Mouse (Mus musculus) heart, embryonic 11.5 days (tissue): ENCODE measurements around the gene Paqr9. TPM values are rescaled to one million over a fixed set of nuclear protein-coding genes. Genes with fewer than 3 reads are reported as not detected.
A peak's percentile ranks its signal among the peaks of the same experiment; 100 is the strongest.

ENCODE experiments used
- ATAC-seq: fragments of 200-750 bp; cut with Nextera tagmentation; replicated peaks from 2 replicates; pipeline ENCODE4 v1.8.0; 2017; ENCODE audit warnings: moderate library complexity; ENCODE audit not compliant: insufficient number of reproducible peaks, low FRiP score, low TSS enrichment
- H3K27ac ChIP-seq: fragments of 300-500 bp; sonication (generic); 2 replicates; pipeline ENCODE4 v1.5.1; 2014; ENCODE audit warnings: mild to moderate bottlenecking, low read depth, low read length
- H3K27me3 ChIP-seq: fragments of 300-500 bp; sonication (generic); 2 replicates; pipeline ENCODE4 v1.6.1; 2014; ENCODE audit warnings: mild to moderate bottlenecking, low read length, mixed read lengths; ENCODE audit not compliant: control insufficient read depth, insufficient read depth
- H3K36me3 ChIP-seq: fragments of 300-500 bp; sonication (generic); 2 replicates; pipeline ENCODE4 v1.6.1; 2014; ENCODE audit warnings: mild to moderate bottlenecking, low read length, moderate library complexity, mixed read lengths; ENCODE audit not compliant: control insufficient read depth, insufficient read depth
- H3K4me1 ChIP-seq: fragments of 300-500 bp; sonication (generic); 2 replicates; pipeline ENCODE4 v1.6.1; 2014; ENCODE audit warnings: low read length; ENCODE audit not compliant: control insufficient read depth, insufficient read depth
- H3K4me2 ChIP-seq: fragments of 300-500 bp; sonication (generic); 2 replicates; pipeline ENCODE4 v1.6.1; 2014; ENCODE audit warnings: mild to moderate bottlenecking, moderate library complexity
- H3K4me3 ChIP-seq: fragments of 300-500 bp; sonication (generic); 2 replicates; pipeline ENCODE4 v1.5.1; 2014; ENCODE audit warnings: low read depth, low read length
- H3K9ac ChIP-seq: fragments of 300-500 bp; sonication (generic); 2 replicates; pipeline ENCODE4 v1.6.1; 2014; ENCODE audit warnings: mild to moderate bottlenecking, low read depth, low read length, moderate library complexity
- H3K9me3 ChIP-seq: fragments of 300-500 bp; sonication (generic); replicated peaks from 2 replicates; pipeline ENCODE4 v1.6.1; 2016; ENCODE audit warnings: low read length; ENCODE audit not compliant: control insufficient read depth
- WGBS: fragments of 180-500 bp; shearing (Covaris S2); extraction: QIAGEN DNeasy Blood & Tissue Kit; methylation state at CpG from one replicate; pipeline ENCODE4 v1.1.7; 2014; ENCODE audit not compliant: insufficient replicate concordance; 5-methylcytosine and 5-hydroxymethylcytosine counted together
- polyA plus RNA-seq: library from polyadenylated mRNA; unstranded; fragments of >200 nt; fragmentation: Nextera tagmentation; extraction: Ambion mirVana; gene quantifications from 2 replicates; pipeline ENCODE4 v1.2.1, GENCODE M21; 2014

Gene Paqr9
- polyA plus RNA-seq, 1 experiment from 2014 or later, result 0.86 TPM

DNA sequence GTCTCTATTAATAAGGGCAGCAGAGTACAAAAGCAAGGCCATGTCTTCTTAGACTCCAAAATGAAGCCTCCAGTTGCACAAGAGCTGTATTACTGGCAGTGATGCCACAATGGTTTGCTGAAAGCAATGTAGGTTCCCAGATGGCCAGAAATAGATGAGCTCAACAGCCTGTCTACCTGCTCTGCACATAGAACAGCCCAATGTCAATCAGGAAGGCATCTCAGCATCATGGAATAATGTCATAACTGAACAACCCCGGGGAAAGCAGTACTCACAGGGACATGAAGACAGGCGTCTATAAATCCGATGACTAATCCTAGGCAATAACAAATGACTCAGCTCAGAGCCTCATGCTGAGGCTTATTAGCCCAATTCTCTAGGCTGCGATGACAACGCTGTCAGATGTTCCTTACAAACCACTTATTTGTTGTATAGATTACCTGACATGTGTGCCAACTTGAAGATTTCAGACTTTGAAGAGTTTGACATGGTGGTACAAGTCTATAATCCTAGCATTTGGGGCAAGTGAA is 19.0 kb downstream of the Paqr9 start:
- ATAC-seq, result no peak
- no peaks in the 10 kb centered on the region for H3K4me1 ChIP-seq
- H3K4me2 ChIP-seq, result no peak overlapping the region
- no peak overlapping the region for H3K9ac ChIP-seq
- peaks cover 4% of the 10 kb centered on the region; the same call in 1 of the 2 replicates for H3K27me3 ChIP-seq
- H3K9me3 ChIP-seq, result no peaks in the 10 kb centered on the region
- H3K27ac ChIP-seq, result no peak overlapping the region
- no peaks in the 10 kb centered on the region for H3K36me3 ChIP-seq
- H3K4me3 ChIP-seq, result no peak overlapping the region
- WGBS, result 84% methylated on average over 5 of the region's 5 CpGs

DNA sequence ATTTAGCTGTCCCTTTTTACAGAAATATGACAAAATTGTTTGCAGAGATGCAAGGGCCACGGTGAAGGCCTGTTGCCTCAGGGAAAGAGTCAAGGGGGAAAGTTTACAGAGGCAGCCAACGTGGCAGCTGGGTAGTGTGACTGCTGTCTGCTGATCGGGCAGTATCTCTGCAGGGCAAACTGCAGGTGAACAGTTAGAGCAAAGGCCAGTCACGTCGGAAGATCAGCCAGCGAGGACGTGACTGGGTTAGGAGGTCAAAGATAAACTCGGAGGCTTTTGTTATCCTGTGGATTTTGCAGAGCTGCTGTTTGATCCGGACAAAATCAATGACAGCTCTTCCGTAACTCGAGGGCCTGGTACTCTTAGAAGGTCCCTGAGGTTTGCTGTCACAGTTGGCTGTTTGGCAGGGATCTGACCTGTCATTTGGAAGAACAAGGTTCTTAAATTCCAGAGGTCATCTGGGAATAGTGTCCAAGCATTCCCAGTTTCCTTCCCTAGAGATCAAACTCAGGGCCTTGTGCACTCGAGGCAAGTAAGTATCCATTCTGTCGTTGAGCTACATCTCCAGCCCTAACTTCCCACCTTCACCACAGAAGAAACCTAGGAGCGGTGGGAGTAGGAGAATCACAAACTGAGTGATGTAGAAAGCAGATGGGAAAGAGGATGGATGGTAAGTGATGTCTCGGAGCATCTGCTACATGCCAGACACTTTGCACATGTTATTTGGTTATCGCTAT is 21.7 kb downstream of the Paqr9 start:
- WGBS, result 36% methylated on average over 16 of the region's 16 CpGs
- no peak overlapping the region for H3K4me3 ChIP-seq
- H3K27me3 ChIP-seq, result peaks cover 4% of the 10 kb centered on the region; the same call in 1 of the 2 replicates
- H3K4me2 ChIP-seq, result peak overlapping the region; percentile 77
- no peaks in the 10 kb centered on the region for H3K36me3 ChIP-seq
- no peak overlapping the region for H3K9ac ChIP-seq
- no peak overlapping the region for H3K27ac ChIP-seq
- ATAC-seq, result no peak
- H3K4me1 ChIP-seq, result no peaks in the 10 kb centered on the region
- no peaks in the 10 kb centered on the region for H3K9me3 ChIP-seq

DNA sequence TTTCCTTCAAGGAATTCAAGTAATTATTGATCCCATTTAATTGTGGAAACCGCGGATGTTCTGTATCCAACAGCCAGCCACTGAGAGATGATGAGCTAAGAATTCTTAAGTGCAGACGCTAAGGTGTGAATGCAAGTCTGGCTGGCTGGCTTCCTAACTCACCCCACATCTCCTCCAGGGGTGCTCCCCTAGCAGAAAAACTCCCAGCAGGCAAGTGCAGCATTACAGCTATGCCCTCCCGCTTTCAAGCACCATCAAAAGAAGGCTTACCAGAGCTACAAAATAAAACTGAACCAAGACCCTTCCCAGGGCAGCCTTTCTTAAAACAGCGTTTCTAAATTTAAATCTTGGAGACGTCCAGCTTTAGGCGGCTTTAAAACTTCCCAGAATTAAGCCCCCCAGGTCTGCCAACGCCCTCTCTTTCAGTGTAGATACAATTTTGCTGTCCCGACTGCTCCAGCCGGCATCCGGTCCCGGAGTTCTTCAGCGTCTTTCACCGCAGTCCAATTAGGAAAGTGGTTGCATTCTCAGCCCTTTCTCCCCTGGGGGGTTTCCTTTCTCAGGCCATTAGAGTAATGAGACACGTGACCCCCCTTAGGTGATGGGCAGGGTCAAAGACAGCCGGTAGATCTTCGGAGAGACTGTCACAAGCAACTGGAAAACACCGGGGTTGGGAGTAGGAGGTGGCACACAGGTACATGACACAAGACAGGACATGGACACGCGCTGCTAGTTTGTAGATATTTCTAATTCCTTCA is 22.5 kb downstream of the Paqr9 start:
- peak overlapping the region; percentile 77 for H3K4me2 ChIP-seq
- H3K4me3 ChIP-seq, result peak overlapping the region; percentile 44
- H3K27me3 ChIP-seq, result peaks cover 4% of the 10 kb centered on the region; the same call in 1 of the 2 replicates
- no peak for ATAC-seq
- H3K36me3 ChIP-seq, result no peaks in the 10 kb centered on the region
- H3K9me3 ChIP-seq, result no peaks in the 10 kb centered on the region
- H3K27ac ChIP-seq, result no peak overlapping the region
- H3K4me1 ChIP-seq, result no peaks in the 10 kb centered on the region
- H3K9ac ChIP-seq, result peak overlapping the region; percentile 56; the same call in 1 of the 2 replicates
- WGBS, result 8% methylated on average over 20 of the region's 20 CpGs

DNA sequence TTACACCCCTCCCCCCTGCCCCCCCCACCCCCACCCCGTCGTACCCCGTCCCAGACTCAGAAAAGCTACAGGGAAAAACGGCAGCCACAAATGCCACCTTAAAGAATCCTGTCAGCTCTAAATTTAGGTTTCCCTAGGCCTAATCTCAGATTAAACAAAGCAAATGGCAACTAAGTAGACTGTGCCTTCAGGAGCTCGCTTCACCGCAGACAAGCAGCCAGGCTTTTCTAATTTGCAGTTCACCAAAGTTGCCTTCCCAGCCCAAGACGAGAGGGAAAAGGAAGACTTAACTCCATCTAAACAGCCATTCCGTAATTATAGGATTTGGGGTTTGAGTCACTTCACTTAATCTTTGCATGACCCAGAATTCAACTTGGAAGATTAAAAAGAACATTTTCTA is 23.1 kb downstream of the Paqr9 start:
- no peak for ATAC-seq
- Histone ChIP-seq H3K36me3 (no peaks in the 10 kb centered on the region), H3K9me3 (no peaks in the 10 kb centered on the region), H3K9ac (no peak overlapping the region; the same call in 1 of the 2 replicates), H3K4me2 (peak overlapping the region; percentile 77), H3K4me3 (peak overlapping the region; percentile 44), H3K27me3 (peaks cover 4% of the 10 kb centered on the region; the same call in 1 of the 2 replicates), H3K27ac (no peak overlapping the region), H3K4me1 (no peaks in the 10 kb centered on the region)
- 11% methylated on average over 8 of the region's 8 CpGs for WGBS

DNA sequence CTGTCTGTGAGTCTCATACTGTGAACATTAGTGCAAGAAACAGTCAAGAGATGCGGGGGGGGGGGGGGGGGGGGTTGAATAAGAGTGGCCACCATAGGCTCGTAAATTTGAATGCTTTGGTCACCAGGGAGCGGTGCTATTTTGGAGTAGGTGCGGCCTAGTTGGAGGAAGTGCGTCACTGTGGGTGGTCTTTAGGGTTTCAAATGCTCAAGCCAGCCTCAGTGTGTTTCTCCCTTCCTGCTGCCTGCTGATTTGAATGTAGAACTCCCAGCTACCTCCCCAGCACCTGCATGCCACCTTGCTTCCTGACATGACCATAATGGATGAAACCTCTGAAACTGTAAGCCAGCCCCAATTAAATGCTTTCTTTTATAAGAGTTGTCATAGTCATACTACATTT is 26.6 kb downstream of the Paqr9 start:
- no peak overlapping the region for H3K4me2 ChIP-seq
- no peaks in the 10 kb centered on the region for H3K36me3 ChIP-seq
- H3K27me3 ChIP-seq, result peaks cover 4% of the 10 kb centered on the region; the same call in 1 of the 2 replicates
- no peak overlapping the region for H3K27ac ChIP-seq
- no peak overlapping the region for H3K9ac ChIP-seq
- no peaks in the 10 kb centered on the region for H3K9me3 ChIP-seq
- ATAC-seq, result no peak
- no peak overlapping the region for H3K4me3 ChIP-seq
- 87% methylated on average over 5 of the region's 5 CpGs for whole genome bisulfite sequencing
- H3K4me1 ChIP-seq, result no peaks in the 10 kb centered on the region

DNA sequence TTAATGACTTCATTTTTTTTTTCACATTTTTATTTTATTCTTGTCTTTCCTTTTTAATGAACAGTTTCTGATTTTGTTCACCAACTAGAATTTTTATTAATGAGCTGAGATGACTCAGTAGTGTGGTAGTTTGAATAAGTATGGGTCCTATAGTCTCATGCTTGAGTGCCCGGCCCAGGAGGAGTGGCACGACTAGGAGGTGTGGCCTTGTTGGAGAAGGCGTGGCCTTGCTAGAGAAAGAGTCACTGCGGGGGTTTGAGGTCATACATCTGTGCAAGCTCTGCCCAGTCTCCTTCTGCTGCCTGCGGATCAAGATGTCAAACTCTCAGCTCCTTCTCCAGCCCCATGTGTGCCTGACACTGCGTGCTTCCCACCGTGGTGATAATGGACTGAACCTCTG is 28.6 kb downstream of the Paqr9 start:
- Histone ChIP-seq H3K27ac (no peak overlapping the region), H3K27me3 (no peaks in the 10 kb centered on the region), H3K4me2 (no peak overlapping the region), H3K9ac (no peak overlapping the region), H3K9me3 (no peaks in the 10 kb centered on the region), H3K4me1 (no peaks in the 10 kb centered on the region), H3K36me3 (no peaks in the 10 kb centered on the region), H3K4me3 (no peak overlapping the region)
- 83% methylated on average over 7 of the region's 7 CpGs for WGBS
- no peak for ATAC-seq

DNA sequence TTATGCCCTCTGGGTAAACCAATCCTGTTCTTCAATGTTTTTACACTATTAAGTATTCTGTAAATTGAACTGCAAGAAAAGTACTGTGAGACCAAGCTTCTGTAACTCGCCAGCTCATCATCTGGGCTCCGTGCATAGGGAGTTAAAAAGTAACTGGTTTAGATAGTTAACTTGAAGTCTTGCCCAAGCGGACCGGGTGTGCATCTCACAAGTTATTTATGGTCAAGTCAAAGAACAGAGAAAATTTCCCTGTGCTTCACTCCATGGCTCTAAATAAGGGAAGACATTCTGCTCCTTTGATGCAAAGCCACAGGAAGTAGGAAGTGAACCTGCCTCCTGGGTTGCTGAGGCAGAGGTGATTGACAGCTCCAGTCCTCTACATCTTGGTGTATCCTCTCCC is 34.8 kb downstream of the Paqr9 start:
- Histone ChIP-seq H3K36me3 (no peaks in the 10 kb centered on the region), H3K9me3 (no peaks in the 10 kb centered on the region), H3K4me3 (no peak overlapping the region), H3K4me1 (0 out of 2 replicates have a peak, but pooled peaks cover 2% of the 10 kb centered on the region), H3K9ac (no peak overlapping the region), H3K27ac (no peak overlapping the region), H3K27me3 (peaks cover 4% of the 10 kb centered on the region; the same call in 1 of the 2 replicates), H3K4me2 (no peak overlapping the region)
- ATAC-seq, result no peak
- 79% methylated on average over 4 of the region's 4 CpGs for WGBS

DNA sequence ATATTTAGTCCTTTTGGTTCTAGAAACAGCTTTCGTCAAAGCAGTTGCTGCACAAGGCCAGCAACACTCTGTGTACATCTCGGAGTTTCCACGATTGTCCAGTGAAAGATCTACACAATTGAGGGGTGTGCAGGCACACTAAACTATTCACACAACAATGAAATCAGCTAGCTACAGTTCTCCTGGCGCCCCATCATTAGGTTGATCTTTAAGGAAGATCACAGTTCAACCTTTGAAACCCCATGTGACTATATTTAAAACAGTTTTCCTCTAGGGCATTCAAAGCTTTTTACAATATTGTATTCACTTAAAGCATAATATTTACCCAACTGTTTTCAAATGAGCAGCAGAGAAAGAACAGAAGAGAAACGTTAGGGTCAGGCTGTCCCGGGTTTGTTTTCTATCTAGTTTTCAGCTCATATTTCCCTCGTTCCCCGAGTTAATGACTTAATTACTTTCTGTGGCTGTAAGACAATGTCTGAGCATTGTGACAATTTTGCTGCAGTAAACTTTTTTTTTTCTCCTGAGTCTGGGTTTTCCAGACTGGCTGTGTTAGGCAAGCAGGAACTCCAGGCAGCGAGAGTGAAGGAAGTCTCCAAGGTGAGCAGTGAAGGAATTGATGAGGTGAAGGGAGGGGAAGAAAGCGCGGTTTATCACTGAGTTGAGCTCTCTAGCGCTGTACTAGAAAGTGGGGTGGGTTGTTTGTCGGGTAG is 38.2 kb downstream of the Paqr9 start:
- Histone ChIP-seq H3K27ac (no peak overlapping the region), H3K4me1 (0 out of 2 replicates have a peak, but pooled peaks cover 2% of the 10 kb centered on the region), H3K9ac (peak overlapping the region; percentile 29; the same call in 1 of the 2 replicates), H3K36me3 (no peaks in the 10 kb centered on the region), H3K9me3 (no peaks in the 10 kb centered on the region), H3K27me3 (peaks cover 4% of the 10 kb centered on the region; the same call in 1 of the 2 replicates), H3K4me2 (peak overlapping the region; percentile 56), H3K4me3 (0 out of 2 replicates have a peak overlapping the region, but pooled peaks have one; percentile 14)
- 59% methylated on average over 13 of the region's 13 CpGs for WGBS
- ATAC-seq, result no peak
